In the genomic region with DNA sequence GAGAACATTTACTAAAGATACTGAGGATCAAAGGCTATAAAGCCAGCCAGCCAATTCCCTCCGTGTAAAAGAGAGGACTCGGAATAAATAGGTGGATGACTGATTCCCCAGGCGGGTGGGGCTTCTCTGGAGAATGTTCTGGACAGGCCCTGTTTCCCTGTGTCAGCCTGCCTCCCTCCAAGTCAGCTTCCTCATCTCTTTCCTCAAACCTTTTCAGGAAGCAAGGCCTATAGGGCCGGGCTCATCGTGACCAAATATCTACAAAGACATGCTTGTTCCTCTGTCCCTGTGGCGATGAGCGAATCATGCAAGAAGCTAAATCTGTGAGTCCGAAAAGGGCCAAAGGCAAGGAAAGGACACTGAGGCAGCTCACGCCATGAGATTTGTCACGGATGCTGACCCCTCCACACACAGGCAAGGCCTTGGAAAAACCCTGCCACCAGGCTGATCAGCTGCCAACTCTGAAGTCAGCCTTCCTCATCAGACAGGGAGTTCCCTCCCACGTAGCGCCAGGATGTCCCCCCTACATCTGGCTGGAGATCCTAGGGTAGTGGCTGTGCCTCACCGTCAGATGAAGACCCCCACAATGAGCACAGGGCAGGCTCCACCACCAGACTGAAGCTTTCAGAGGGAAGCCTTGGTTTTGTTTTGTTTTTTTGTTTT, we compare ENCODE assay signal across 12 mouse cellular contexts. TPM values are rescaled to one million over a fixed set of nuclear protein-coding genes. Genes with fewer than 3 reads are reported as not detected.
DNase-seq lines count a peak whose midpoint lies in the region; ATAC-seq and TF ChIP-seq lines count a peak whose summit lies in the region.
"Had no signal": no experiment of that assay in that cellular context is flagged by ENCODE, and none has a peak within 500 bp of the region (broad histone marks: within the 10 kb centered on the region; RNA-seq: fewer than 3 reads in every experiment).

No protein-coding gene starts in this region.

- no peak overlapping the region for H3K4me3 ChIP-seq in midbrain, embryonic 10.5 days
- no peak overlapping the region for H3K4me3 ChIP-seq in midbrain, postnatal 0 days (ENCODE audit: low read depth, low read length)
- no peak overlapping the region for H3K4me3 ChIP-seq in intestine, embryonic 15.5 days (replicated peaks)
- no peak overlapping the region for H3K4me3 ChIP-seq in stomach, embryonic 16.5 days (replicated peaks; ENCODE audit: low read length)
- H3K4me3 ChIP-seq: layer of hippocampus, adult 2 months had no signal

- H3K27ac ChIP-seq in midbrain, embryonic 10.5 days (replicated peaks), result 0 out of 2 replicates have a peak overlapping the region, but pooled peaks have one; percentile 33
- H3K27ac ChIP-seq in midbrain, postnatal 0 days (ENCODE audit: low read depth, low read length), result no peak overlapping the region
- peak overlapping the region; percentile 44 for H3K27ac ChIP-seq in intestine, embryonic 15.5 days
- H3K27ac ChIP-seq in stomach, embryonic 16.5 days (ENCODE audit: low read length), result peak overlapping the region; percentile 61
- H3K27ac ChIP-seq: layer of hippocampus, adult 2 months had no signal

- intact Hi-C loops in gastrocnemius, postnatal 36 days (cut with DNase I), result no loop called here

- no peak for TF ChIP-seq CTCF in midbrain, postnatal 0 days (IDR thresholded peaks at IDR 0.05)

- no peaks in the 10 kb centered on the region for H3K36me3 ChIP-seq in midbrain, embryonic 10.5 days
- H3K36me3 ChIP-seq in midbrain, postnatal 0 days (ENCODE audit: insufficient read depth, low read length), result no peaks in the 10 kb centered on the region
- H3K36me3 ChIP-seq in intestine, embryonic 15.5 days, result no peaks in the 10 kb centered on the region
- H3K36me3 ChIP-seq in stomach, embryonic 16.5 days (ENCODE audit: control insufficient read depth, insufficient read depth, low read length), result no peaks in the 10 kb centered on the region

- WGBS in midbrain, embryonic 10.5 days, result 81% methylated on average over 13 of the region's 13 CpGs
- 62% methylated on average over 13 of the region's 13 CpGs for WGBS in midbrain, postnatal 0 days
- WGBS in intestine, embryonic 15.5 days, result 61% methylated on average over 13 of the region's 13 CpGs
- 58% methylated on average over 13 of the region's 13 CpGs for WGBS in stomach, embryonic 16.5 days

- ATAC-seq in midbrain, postnatal 0 days (ENCODE audit: low FRiP score), result no peak
- ATAC-seq in intestine, embryonic 15.5 days, result no peak
- ATAC-seq in stomach, embryonic 16.5 days (ENCODE audit: insufficient read depth, low FRiP score), result no peak
- ATAC-seq: Patski had no signal

- H3K9me3 ChIP-seq in midbrain, embryonic 10.5 days (replicated peaks), result no peaks in the 10 kb centered on the region
- H3K9me3 ChIP-seq in midbrain, postnatal 0 days (ENCODE audit: low read length), result no peaks in the 10 kb centered on the region
- no peaks in the 10 kb centered on the region for H3K9me3 ChIP-seq in intestine, embryonic 15.5 days
- no peaks in the 10 kb centered on the region for H3K9me3 ChIP-seq in stomach, embryonic 16.5 days (replicated peaks; ENCODE audit: control insufficient read depth, low read length)

- peaks cover 19% of the 10 kb centered on the region; the same call in 1 of the 2 replicates for H3K27me3 ChIP-seq in midbrain, embryonic 10.5 days (ENCODE audit: low read depth, poor library complexity, severe bottlenecking)
- no peaks in the 10 kb centered on the region for H3K27me3 ChIP-seq in midbrain, postnatal 0 days (ENCODE audit: insufficient read depth, low read length)
- no peaks in the 10 kb centered on the region for H3K27me3 ChIP-seq in intestine, embryonic 15.5 days (replicated peaks)
- H3K27me3 ChIP-seq in stomach, embryonic 16.5 days (ENCODE audit: control insufficient read depth, insufficient read depth, low read length), result no peaks in the 10 kb centered on the region
- H3K27me3 ChIP-seq: Patski had no signal

- DNase-seq in gastrocnemius, postnatal 36 days, result peak; percentile 26 to 36
- DNase-seq in gastrocnemius, adult 8-10 months (ENCODE audit: low spot score in 2 of 2), result no peak
- DNase-seq in midbrain, embryonic 10.5 days (ENCODE audit: low spot score), result no peak
- DNase-seq in midbrain, postnatal 0 days (ENCODE audit: low spot score), result no peak
- DNase-seq in retina, postnatal 1 day, result no peak
- DNase-seq in frontal cortex, postnatal 10 days (ENCODE audit: low spot score in 2 of 2), result no peak

- peaks cover 53% of the 10 kb centered on the region for H3K4me1 ChIP-seq in midbrain, embryonic 10.5 days
- H3K4me1 ChIP-seq in midbrain, postnatal 0 days (ENCODE audit: insufficient read depth, low read length), result no peaks in the 10 kb centered on the region
- peaks cover 45% of the 10 kb centered on the region for H3K4me1 ChIP-seq in intestine, embryonic 15.5 days (replicated peaks)
- peaks cover 41% of the 10 kb centered on the region for H3K4me1 ChIP-seq in stomach, embryonic 16.5 days (ENCODE audit: control insufficient read depth, insufficient read depth, low read length)

- H3K4me2 ChIP-seq in midbrain, postnatal 0 days (ENCODE audit: low read depth, low read length, poor library complexity, severe bottlenecking), result no peak overlapping the region
- no peak overlapping the region; the same call in 1 of the 2 replicates for H3K4me2 ChIP-seq in intestine, embryonic 15.5 days (replicated peaks)
- no peak overlapping the region for H3K4me2 ChIP-seq in stomach, embryonic 16.5 days (ENCODE audit: low read depth, low read length)

- no peak overlapping the region for H3K9ac ChIP-seq in midbrain, postnatal 0 days (replicated peaks; ENCODE audit: low read length, poor library complexity, severe bottlenecking)
- 0 out of 2 replicates have a peak overlapping the region, but pooled peaks have one; percentile 5 for H3K9ac ChIP-seq in intestine, embryonic 15.5 days
- H3K9ac ChIP-seq in stomach, embryonic 16.5 days (ENCODE audit: low read length), result peak overlapping the region; percentile 15; the same call in 1 of the 2 replicates

RNA-seq across cellular contexts. Expression of a gene that starts 3.3 kb away (rescaled TPM):
- 10 to 100 TPM; 84.4 to 94.7 TPM for total RNA-seq in gastrocnemius, postnatal 36 days (2021)
- total RNA-seq in gastrocnemius, adult 8-10 months (2022), result 10 to 100 TPM; 42.0 to 54.1 (median 50.0) TPM
- 11.6 and 15.3 TPM in 2 replicates for polyA plus RNA-seq in midbrain, embryonic 10.5 days (2016; fragmentation: Nextera tagmentation; extraction: Ambion mirVana)
- total RNA-seq in midbrain, postnatal 0 days (2014; rRNA removed), result 26.1 and 30.5 TPM in 2 replicates
- polyA plus RNA-seq in midbrain, postnatal 0 days (2015; fragmentation: Nextera tagmentation; extraction: Ambion mirVana), result 1.4 and 2.2 TPM in 2 replicates
- polyA plus RNA-seq in intestine, embryonic 15.5 days (2015; fragmentation: Nextera tagmentation; extraction: Ambion mirVana), result 20.9 and 23.0 TPM in 2 replicates
- 29.5 and 31.7 TPM in 2 replicates for polyA plus RNA-seq in stomach, embryonic 16.5 days (2015; fragmentation: Nextera tagmentation; extraction: Ambion mirVana)

RNA-seq across cellular contexts. Expression of a gene that starts 12.2 kb away (rescaled TPM):
- not detected for total RNA-seq in gastrocnemius, postnatal 36 days (2021)
- total RNA-seq in gastrocnemius, adult 8-10 months (2022), result not detected
- polyA plus RNA-seq in midbrain, embryonic 10.5 days (2016; fragmentation: Nextera tagmentation; extraction: Ambion mirVana), result not detected in 2 replicates
- not detected in 2 replicates for total RNA-seq in midbrain, postnatal 0 days (2014; rRNA removed)
- not detected in 2 replicates for polyA plus RNA-seq in midbrain, postnatal 0 days (2015; fragmentation: Nextera tagmentation; extraction: Ambion mirVana)
- not detected in 2 replicates for polyA plus RNA-seq in intestine, embryonic 15.5 days (2015; fragmentation: Nextera tagmentation; extraction: Ambion mirVana)
- polyA plus RNA-seq in stomach, embryonic 16.5 days (2015; fragmentation: Nextera tagmentation; extraction: Ambion mirVana), result not detected in 2 replicates
- total RNA-seq: layer of hippocampus, adult 2 months had no signal
- polyA plus RNA-seq: liver, embryonic 16.5 days; Patski had no signal

RNA-seq across cellular contexts. Expression of a gene that starts 34.9 kb away (rescaled TPM):
- total RNA-seq in gastrocnemius, postnatal 36 days (2021), result not detected
- total RNA-seq in gastrocnemius, adult 8-10 months (2022), result not detected
- polyA plus RNA-seq in midbrain, embryonic 10.5 days (2016; fragmentation: Nextera tagmentation; extraction: Ambion mirVana), result not detected in 2 replicates
- not detected in 2 replicates for total RNA-seq in midbrain, postnatal 0 days (2014; rRNA removed)
- polyA plus RNA-seq in midbrain, postnatal 0 days (2015; fragmentation: Nextera tagmentation; extraction: Ambion mirVana), result not detected in 2 replicates
- 74.8 and 281 TPM in 2 replicates for polyA plus RNA-seq in intestine, embryonic 15.5 days (2015; fragmentation: Nextera tagmentation; extraction: Ambion mirVana)
- 406 and 529 TPM in 2 replicates for polyA plus RNA-seq in stomach, embryonic 16.5 days (2015; fragmentation: Nextera tagmentation; extraction: Ambion mirVana)
- total RNA-seq: layer of hippocampus, adult 2 months had no signal
- polyA plus RNA-seq: C2C12, Patski had no signal

RNA-seq across cellular contexts. Expression of a gene that starts 55.7 kb away (rescaled TPM):
- total RNA-seq in gastrocnemius, postnatal 36 days (2021), result not detected
- total RNA-seq in gastrocnemius, adult 8-10 months (2022), result not detected
- not detected in 2 replicates for polyA plus RNA-seq in midbrain, embryonic 10.5 days (2016; fragmentation: Nextera tagmentation; extraction: Ambion mirVana)
- not detected in 2 replicates for total RNA-seq in midbrain, postnatal 0 days (2014; rRNA removed)
- polyA plus RNA-seq in midbrain, postnatal 0 days (2015; fragmentation: Nextera tagmentation; extraction: Ambion mirVana), result not detected in 2 replicates
- polyA plus RNA-seq in intestine, embryonic 15.5 days (2015; fragmentation: Nextera tagmentation; extraction: Ambion mirVana), result not detected in 2 replicates
- 0.54 and 0.83 TPM in 2 replicates for polyA plus RNA-seq in stomach, embryonic 16.5 days (2015; fragmentation: Nextera tagmentation; extraction: Ambion mirVana)
- total RNA-seq: layer of hippocampus, adult 2 months had no signal
- polyA plus RNA-seq: C2C12; liver, embryonic 16.5 days; Patski had no signal

Comparison
In these comparisons a context has a peak if more than half of its experiments do, and no peak if none do; other contexts are left out.
1. DNase-seq: peak in gastrocnemius, postnatal 36 days (2 of 2); none in gastrocnemius, adult 8-10 months (0 of 2), midbrain, embryonic 10.5 days (single experiment), midbrain, postnatal 0 days (single experiment), retina, postnatal 1 day (single experiment) and frontal cortex, postnatal 10 days (0 of 2).
2. RNA of a gene that starts 34.9 kb away (polyA plus RNA-seq): 406 to 529 TPM in stomach, embryonic 16.5 days and 74.8 to 281 TPM in intestine, embryonic 15.5 days; not detected in midbrain, embryonic 10.5 days and not detected in midbrain, postnatal 0 days; every median in the first group is over 10 times any median in the second.